Mouse (Mus musculus): ENCODE results near the gene Rnf10. TPM values are rescaled to one million over a fixed set of nuclear protein-coding genes. Genes with fewer than 3 reads are reported as not detected.

The Rnf10 gene
- polyA plus RNA-seq, 1 experiment from 2014 or later: 218 TPM

GRCm38 (mm10) chr5:115271931-115272811 lies 527 bp downstream of the Rnf10 start:
- H3K4me3 ChIP-seq: peak overlapping the region; percentile 83
- H3K36me3 ChIP-seq: no peaks in the 10 kb centered on the region
- H3K27me3 ChIP-seq: no peaks in the 10 kb centered on the region
- peak overlapping the region; percentile 95 for H3K9ac ChIP-seq
- 0 out of 2 replicates have a peak, but pooled peaks have one; percentile 4 for ATAC-seq (ENCODE audit: low FRiP score, low read depth)
- peaks cover 42% of the 10 kb centered on the region for H3K4me1 ChIP-seq (replicated peaks)
- peak overlapping the region; percentile 88 for H3K27ac ChIP-seq (replicated peaks)
- H3K9me3 ChIP-seq: no peaks in the 10 kb centered on the region
- under 1% methylated on average over 62 of the region's 77 CpGs for WGBS
- H3K4me2 ChIP-seq: peak overlapping the region; percentile 66

GRCm38 (mm10) chr5:115269969-115270368 lies 2.7 kb downstream of the Rnf10 start:
- no peaks in the 10 kb centered on the region for H3K36me3 ChIP-seq
- H3K27me3 ChIP-seq: no peaks in the 10 kb centered on the region
- no peak overlapping the region for H3K27ac ChIP-seq (replicated peaks)
- ATAC-seq (ENCODE audit: low FRiP score, low read depth): no peak
- peaks cover 51% of the 10 kb centered on the region for H3K4me1 ChIP-seq (replicated peaks)
- 100% methylated on average over 1 of the region's 1 CpGs for WGBS
- H3K9ac ChIP-seq: no peak overlapping the region
- no peaks in the 10 kb centered on the region for H3K9me3 ChIP-seq
- H3K4me3 ChIP-seq: peak overlapping the region; percentile 83; the same call in 1 of the 2 replicates
- peak overlapping the region; percentile 66 for H3K4me2 ChIP-seq

GRCm38 (mm10) chr5:115268266-115268665 lies 4.4 kb downstream of the Rnf10 start:
- no peak overlapping the region for H3K4me2 ChIP-seq
- no peak for ATAC-seq (ENCODE audit: low FRiP score, low read depth)
- peaks cover 45% of the 10 kb centered on the region for H3K4me1 ChIP-seq (replicated peaks)
- H3K27ac ChIP-seq (replicated peaks): no peak overlapping the region
- WGBS: 64% methylated on average over 3 of the region's 3 CpGs
- no peaks in the 10 kb centered on the region for H3K27me3 ChIP-seq
- no peak overlapping the region for H3K9ac ChIP-seq
- no peaks in the 10 kb centered on the region for H3K36me3 ChIP-seq
- no peaks in the 10 kb centered on the region for H3K9me3 ChIP-seq
- H3K4me3 ChIP-seq: no peak overlapping the region

- Histone ChIP-seq H3K27ac (replicated peaks) (no peak overlapping the region), H3K36me3 (no peaks in the 10 kb centered on the region), H3K4me3 (no peak overlapping the region), H3K4me1 (replicated peaks) (peaks cover 42% of the 10 kb centered on the region), H3K27me3 (no peaks in the 10 kb centered on the region), H3K9me3 (no peaks in the 10 kb centered on the region), H3K4me2 (no peak overlapping the region), H3K9ac (no peak overlapping the region)
- WGBS: 74% methylated on average over 3 of the region's 3 CpGs
- ATAC-seq (ENCODE audit: low FRiP score, low read depth): no peak
Measured at GRCm38 (mm10) chr5:115267469-115268045, 5.1 kb downstream of the Rnf10 start.

GRCm38 (mm10) chr5:115266787-115267468 lies 5.8 kb downstream of the Rnf10 start:
- peaks cover 42% of the 10 kb centered on the region for H3K4me1 ChIP-seq (replicated peaks)
- no peak overlapping the region for H3K4me2 ChIP-seq
- H3K27me3 ChIP-seq: no peaks in the 10 kb centered on the region
- H3K36me3 ChIP-seq: no peaks in the 10 kb centered on the region
- no peak overlapping the region for H3K9ac ChIP-seq
- no peak overlapping the region for H3K27ac ChIP-seq (replicated peaks)
- no peak overlapping the region for H3K4me3 ChIP-seq
- WGBS: 87% methylated on average over 8 of the region's 8 CpGs
- no peak for ATAC-seq (ENCODE audit: low FRiP score, low read depth)
- no peaks in the 10 kb centered on the region for H3K9me3 ChIP-seq

GRCm38 (mm10) chr5:115266340-115266739 lies 6.4 kb downstream of the Rnf10 start:
- Histone ChIP-seq H3K9ac (no peak overlapping the region), H3K27me3 (no peaks in the 10 kb centered on the region), H3K4me1 (replicated peaks) (peaks cover 42% of the 10 kb centered on the region), H3K4me2 (no peak overlapping the region), H3K4me3 (no peak overlapping the region), H3K9me3 (no peaks in the 10 kb centered on the region), H3K36me3 (no peaks in the 10 kb centered on the region), H3K27ac (replicated peaks) (no peak overlapping the region)
- 95% methylated on average over 5 of the region's 5 CpGs for WGBS
- no peak for ATAC-seq (ENCODE audit: low FRiP score, low read depth)

- Histone ChIP-seq H3K4me1 (replicated peaks) (peaks cover 12% of the 10 kb centered on the region; the same call in 1 of the 2 replicates), H3K27me3 (no peaks in the 10 kb centered on the region), H3K4me3 (no peak overlapping the region), H3K9ac (no peak overlapping the region), H3K9me3 (no peaks in the 10 kb centered on the region), H3K27ac (replicated peaks) (no peak overlapping the region), H3K4me2 (no peak overlapping the region), H3K36me3 (peaks cover 22% of the 10 kb centered on the region)
- no peak for ATAC-seq (ENCODE audit: low FRiP score, low read depth)
- WGBS: 85% methylated on average over 14 of the region's 14 CpGs
Measured at GRCm38 (mm10) chr5:115262502-115263291, 10.0 kb downstream of the Rnf10 start.

- Histone ChIP-seq H3K9ac (no peak overlapping the region), H3K36me3 (peaks cover 30% of the 10 kb centered on the region), H3K4me1 (replicated peaks) (peaks cover 8% of the 10 kb centered on the region; the same call in 1 of the 2 replicates), H3K4me3 (no peak overlapping the region), H3K27ac (replicated peaks) (no peak overlapping the region), H3K9me3 (no peaks in the 10 kb centered on the region), H3K4me2 (no peak overlapping the region), H3K27me3 (no peaks in the 10 kb centered on the region)
- 94% methylated on average over 1 of the region's 1 CpGs for WGBS
- ATAC-seq (ENCODE audit: low FRiP score, low read depth): no peak
Measured at GRCm38 (mm10) chr5:115261880-115262279, 10.8 kb downstream of the Rnf10 start.

GRCm38 (mm10) chr5:115261141-115261540 lies 11.6 kb downstream of the Rnf10 start:
- 85% methylated on average over 8 of the region's 8 CpGs for WGBS
- Histone ChIP-seq H3K4me1 (replicated peaks) (0 out of 2 replicates have a peak, but pooled peaks cover 4% of the 10 kb centered on the region), H3K4me2 (no peak overlapping the region), H3K27ac (replicated peaks) (no peak overlapping the region), H3K4me3 (no peak overlapping the region), H3K36me3 (peaks cover 38% of the 10 kb centered on the region), H3K27me3 (no peaks in the 10 kb centered on the region), H3K9ac (no peak overlapping the region), H3K9me3 (no peaks in the 10 kb centered on the region)
- no peak for ATAC-seq (ENCODE audit: low FRiP score, low read depth)

GRCm38 (mm10) chr5:115260356-115260755 lies 12.3 kb downstream of the Rnf10 start:
- no peak for ATAC-seq (ENCODE audit: low FRiP score, low read depth)
- Histone ChIP-seq H3K4me1 (replicated peaks) (no peaks in the 10 kb centered on the region), H3K4me3 (no peak overlapping the region), H3K27me3 (no peaks in the 10 kb centered on the region), H3K9ac (no peak overlapping the region), H3K36me3 (peaks cover 46% of the 10 kb centered on the region), H3K4me2 (no peak overlapping the region), H3K9me3 (no peaks in the 10 kb centered on the region), H3K27ac (replicated peaks) (no peak overlapping the region)
- WGBS: 92% methylated on average over 6 of the region's 6 CpGs

GRCm38 (mm10) chr5:115256909-115257546 lies 15.7 kb downstream of the Rnf10 start:
- no peak for ATAC-seq (ENCODE audit: low FRiP score, low read depth)
- WGBS: 92% methylated on average over 10 of the region's 10 CpGs
- Histone ChIP-seq H3K9ac (no peak overlapping the region), H3K27me3 (no peaks in the 10 kb centered on the region), H3K36me3 (peaks cover 51% of the 10 kb centered on the region), H3K9me3 (no peaks in the 10 kb centered on the region), H3K4me1 (replicated peaks) (no peaks in the 10 kb centered on the region), H3K4me2 (no peak overlapping the region), H3K27ac (replicated peaks) (no peak overlapping the region), H3K4me3 (no peak overlapping the region)

Data from hindbrain, embryonic 15.5 days (tissue).